Mouse (Mus musculus) hindbrain, postnatal 0 days (tissue): ENCODE measurements around the gene Zrsr2. TPM values are rescaled to one million over a fixed set of nuclear protein-coding genes. Genes with fewer than 3 reads are reported as not detected.

Experiments
- ATAC-seq: fragments of 200-750 bp; cut with Nextera tagmentation; 2 replicates; pipeline ENCODE4 v1.8.0; 2017; ENCODE audit warnings: mild to moderate bottlenecking, moderate TSS enrichment, moderate library complexity
- DNase-seq: peaks from one replicate; pipeline ENCODE4 v3.0.0-alpha.2; 2015; ENCODE audit warnings: low spot score
- H3K27ac ChIP-seq: fragments of 300-500 bp; sonication (generic); 2 replicates; pipeline ENCODE4 v1.5.1; 2014; ENCODE audit warnings: mild to moderate bottlenecking
- H3K27me3 ChIP-seq: fragments of 300-500 bp; sonication (generic); 2 replicates; pipeline ENCODE4 v1.6.1; 2014; ENCODE audit warnings: low read length, mixed read lengths; ENCODE audit not compliant: insufficient read depth
- H3K36me3 ChIP-seq: fragments of 300-500 bp; sonication (generic); 2 replicates; pipeline ENCODE4 v1.6.1; 2014; ENCODE audit warnings: low read length, mixed read lengths; ENCODE audit not compliant: insufficient read depth
- H3K4me1 ChIP-seq: fragments of 300-500 bp; sonication (generic); 2 replicates; pipeline ENCODE4 v1.6.1; 2014; ENCODE audit warnings: antibody characterized with exemption, low read length, mixed read lengths; ENCODE audit not compliant: insufficient read depth
- H3K4me2 ChIP-seq: fragments of 300-500 bp; sonication (generic); 2 replicates; pipeline ENCODE4 v1.6.1; 2014; ENCODE audit warnings: low read depth, mild to moderate bottlenecking, low read length, moderate library complexity, mixed read lengths
- H3K4me3 ChIP-seq: fragments of 300-500 bp; sonication (generic); 2 replicates; pipeline ENCODE4 v1.5.1; 2014; ENCODE audit warnings: low read length
- H3K9ac ChIP-seq: fragments of 300-500 bp; sonication (generic); replicated peaks from 2 replicates; pipeline ENCODE4 v1.6.1; 2014; ENCODE audit warnings: mild to moderate bottlenecking, low read length, moderate library complexity, mixed read lengths
- H3K9me3 ChIP-seq: fragments of 300-500 bp; sonication (generic); 2 replicates; pipeline ENCODE4 v1.6.1; 2016; ENCODE audit warnings: low read length, mixed read lengths
- CTCF ChIP-seq: IDR thresholded peaks from 2 replicates; pipeline ENCODE4 v1.5.1; 2016; ENCODE audit warnings: antibody characterized with exemption, control low read depth, low read depth
- WGBS: fragments of 180-500 bp; shearing (Covaris S2); extraction: QIAGEN DNeasy Blood & Tissue Kit; methylation state at CpG from one replicate; pipeline ENCODE4 v1.1.7; 2014; 5-methylcytosine and 5-hydroxymethylcytosine counted together
- polyA plus RNA-seq: library from polyadenylated mRNA; unstranded; fragments of >200 nt; fragmentation: Nextera tagmentation; extraction: Ambion mirVana; gene quantifications from 2 replicates; pipeline ENCODE4 v1.2.1, GENCODE M21; 2015
- total RNA-seq: library from RNA; depleted of rRNA; stranded (reverse); fragments of >200 nt; gene quantifications from 2 replicates; pipeline ENCODE4 v1.2.3, GENCODE M21; 2014

The Zrsr2 gene
- total and polyA plus RNA-seq, 2 experiments from 2014 or later: 10.5 to 87.9 TPM

DNA sequence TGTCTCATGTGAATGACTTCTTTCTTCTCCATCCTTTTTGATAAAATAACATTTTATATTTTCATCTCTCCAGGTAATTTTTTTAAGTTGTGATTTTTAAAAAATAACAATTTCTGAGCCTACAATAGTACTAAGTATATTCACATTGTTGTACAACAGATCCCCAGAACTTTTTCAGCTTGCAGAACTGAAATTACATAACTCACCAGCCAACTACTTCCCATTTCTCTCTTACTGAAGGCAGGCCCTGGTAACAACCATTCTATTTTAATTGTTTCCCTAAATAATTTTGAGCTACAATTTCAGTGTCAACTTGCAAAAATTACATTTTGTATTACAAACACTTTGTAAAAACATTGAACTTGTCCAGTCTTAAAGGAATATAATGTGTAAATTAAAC is 28.9 kb downstream of the Zrsr2 start:
- ATAC-seq (no peak), DNase-seq (no peak)
- TF ChIP-seq CTCF: no peak
- no peak overlapping the region for H3K9ac ChIP-seq
- no peak overlapping the region for H3K4me2 ChIP-seq
- no peak overlapping the region for H3K4me3 ChIP-seq
- H3K36me3 ChIP-seq: no peaks in the 10 kb centered on the region
- H3K4me1 ChIP-seq: no peaks in the 10 kb centered on the region
- no peak overlapping the region for H3K27ac ChIP-seq
- no peaks in the 10 kb centered on the region for H3K27me3 ChIP-seq
- H3K9me3 ChIP-seq: no peaks in the 10 kb centered on the region

DNA sequence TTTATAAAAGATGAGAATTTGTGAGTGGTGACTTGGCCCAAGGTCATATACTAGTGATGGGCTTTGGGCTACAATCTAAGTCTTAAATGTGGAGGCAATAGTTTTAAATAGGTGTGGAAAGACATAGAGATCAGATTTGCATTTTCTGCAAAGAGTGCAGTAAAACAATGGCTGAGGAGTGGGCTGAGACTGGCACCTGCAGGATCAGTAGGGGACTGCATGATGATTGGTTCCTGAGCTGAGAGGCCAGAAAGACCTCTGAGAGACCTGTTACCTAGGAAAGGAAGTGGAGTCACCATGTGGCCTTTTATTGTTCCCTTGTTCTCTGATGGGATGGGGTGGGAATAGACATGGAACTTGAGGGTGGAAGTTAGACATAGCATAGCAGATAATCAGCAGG is 45.7 kb downstream of the Zrsr2 start:
- ATAC-seq (no peak), DNase-seq (peak; percentile 51)
- no peaks in the 10 kb centered on the region for H3K27me3 ChIP-seq
- no peak overlapping the region for H3K9ac ChIP-seq
- H3K27ac ChIP-seq: no peak overlapping the region
- no peaks in the 10 kb centered on the region for H3K36me3 ChIP-seq
- no peaks in the 10 kb centered on the region for H3K9me3 ChIP-seq
- H3K4me3 ChIP-seq: no peak overlapping the region
- H3K4me1 ChIP-seq: no peaks in the 10 kb centered on the region
- TF ChIP-seq CTCF: peak; percentile 79
- H3K4me2 ChIP-seq: no peak overlapping the region

- H3K4me3 ChIP-seq: peak overlapping the region; percentile 62
- ATAC-seq: peak; percentile 19
- peak; percentile 31; the same call in 1 of the 2 replicates for TF ChIP-seq CTCF
- peak overlapping the region; percentile 83 for H3K27ac ChIP-seq
- no peaks in the 10 kb centered on the region for H3K4me1 ChIP-seq
- H3K36me3 ChIP-seq: no peaks in the 10 kb centered on the region
- 27% methylated on average over 31 of the region's 34 CpGs for WGBS
- H3K9ac ChIP-seq: peak overlapping the region; percentile 58
- no peaks in the 10 kb centered on the region for H3K9me3 ChIP-seq
- H3K4me2 ChIP-seq: peak overlapping the region; percentile 57
- peak; percentile 47 for DNase-seq
- no peaks in the 10 kb centered on the region for H3K27me3 ChIP-seq
Observed at GRCm38 (mm10) chrX:163909381-163909780, 49.1 kb downstream of the Zrsr2 start.

GRCm38 (mm10) chrX:163908337-163909250 is 49.9 kb downstream of the Zrsr2 start, which contains the start of gene Ap1s2:
TSS of gene Ap1s2 (plus strand) at chrX:163909017.
- 25% methylated on average over 59 of the region's 80 CpGs for WGBS
- peak within 1 kb of the TSS; percentile 58 for H3K9ac ChIP-seq
- ATAC-seq: peak; percentile 99
- TF ChIP-seq CTCF: no peak
- H3K27me3 ChIP-seq: no peaks in the 10 kb centered on the region
- peak within 1 kb of the TSS; percentile 57 for H3K4me2 ChIP-seq
- no peaks in the 10 kb centered on the region for H3K36me3 ChIP-seq
- H3K27ac ChIP-seq: peak within 1 kb of the TSS; percentile 87
- H3K4me3 ChIP-seq: peak within 1 kb of the TSS; percentile 62
- no peaks in the 10 kb centered on the region for H3K9me3 ChIP-seq
- H3K4me1 ChIP-seq: no peaks in the 10 kb centered on the region
- DNase-seq: peak; percentile 96

DNA sequence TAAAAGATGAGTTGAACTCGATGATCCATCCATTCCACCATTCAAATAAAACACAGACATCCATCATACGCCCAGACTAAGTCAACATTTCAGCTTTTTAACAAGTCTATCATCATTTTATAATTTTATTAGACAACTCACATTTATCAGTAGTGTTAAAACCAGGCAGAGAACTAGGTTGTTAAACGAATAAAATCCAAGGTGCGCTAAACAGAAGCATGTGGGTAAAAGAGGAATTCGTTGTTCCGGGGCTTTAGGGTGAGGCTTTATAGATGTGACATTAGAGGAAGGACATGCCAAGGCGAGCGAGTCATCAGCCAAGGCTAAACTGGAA is 50.5 kb downstream of the Zrsr2 start:
- Histone ChIP-seq H3K9ac (peak overlapping the region; percentile 49; the same call in 1 of the 2 replicates), H3K4me3 (peak overlapping the region; percentile 62), H3K27ac (peak overlapping the region; percentile 87), H3K9me3 (no peaks in the 10 kb centered on the region), H3K27me3 (no peaks in the 10 kb centered on the region), H3K36me3 (no peaks in the 10 kb centered on the region), H3K4me1 (no peaks in the 10 kb centered on the region), H3K4me2 (peak overlapping the region; percentile 54)
- DNase-seq (peak; percentile 7), ATAC-seq (no peak)
- WGBS: 35% methylated on average over 8 of the region's 8 CpGs
- TF ChIP-seq CTCF: no peak

DNA sequence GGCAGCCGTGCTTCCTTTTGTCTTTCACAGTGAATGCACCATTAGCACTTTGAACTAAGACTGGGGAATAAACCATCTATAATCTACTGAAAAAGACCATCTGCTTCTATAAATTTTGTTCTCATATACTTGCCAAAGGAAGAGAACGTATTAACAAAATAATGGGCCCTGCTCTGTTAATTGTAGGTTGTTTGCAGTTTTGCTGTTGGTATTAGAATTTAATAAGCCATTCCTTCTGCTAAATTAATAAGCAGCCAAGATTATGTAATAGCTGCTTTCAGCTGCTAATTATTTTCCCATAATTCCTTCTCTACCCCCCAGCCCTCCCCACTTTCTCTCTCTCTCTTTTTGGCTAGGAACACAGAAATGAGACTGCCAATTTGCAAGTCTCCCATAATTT is 51.6 kb downstream of the Zrsr2 start:
- no peaks in the 10 kb centered on the region for H3K4me1 ChIP-seq
- H3K9me3 ChIP-seq: no peaks in the 10 kb centered on the region
- ATAC-seq (no peak), DNase-seq (no peak)
- no peak for TF ChIP-seq CTCF
- no peak overlapping the region for H3K4me3 ChIP-seq
- no peak overlapping the region for H3K27ac ChIP-seq
- no peak overlapping the region for H3K9ac ChIP-seq
- WGBS: 78% methylated on average over 2 of the region's 2 CpGs
- H3K36me3 ChIP-seq: no peaks in the 10 kb centered on the region
- H3K27me3 ChIP-seq: no peaks in the 10 kb centered on the region
- no peak overlapping the region for H3K4me2 ChIP-seq

- no peak for TF ChIP-seq CTCF
- no peak for ATAC-seq
Observed at GRCm38 (mm10) chrX:163899431-163900020, 58.9 kb downstream of the Zrsr2 start.

More at GRCm38 (mm10) chrX:163899431-163900020, 58.9 kb downstream of the Zrsr2 start:
- H3K9ac ChIP-seq: no peak overlapping the region
- DNase-seq: no peak
- H3K4me3 ChIP-seq: no peak overlapping the region
- no peaks in the 10 kb centered on the region for H3K4me1 ChIP-seq
- no peak overlapping the region for H3K4me2 ChIP-seq
- H3K9me3 ChIP-seq: no peaks in the 10 kb centered on the region
- no peaks in the 10 kb centered on the region for H3K36me3 ChIP-seq
- no peaks in the 10 kb centered on the region for H3K27me3 ChIP-seq
- 57% methylated on average over 5 of the region's 5 CpGs for WGBS
- H3K27ac ChIP-seq: no peak overlapping the region
